Mouse (Mus musculus): ENCODE results near the gene Plekhh1.

DNA sequence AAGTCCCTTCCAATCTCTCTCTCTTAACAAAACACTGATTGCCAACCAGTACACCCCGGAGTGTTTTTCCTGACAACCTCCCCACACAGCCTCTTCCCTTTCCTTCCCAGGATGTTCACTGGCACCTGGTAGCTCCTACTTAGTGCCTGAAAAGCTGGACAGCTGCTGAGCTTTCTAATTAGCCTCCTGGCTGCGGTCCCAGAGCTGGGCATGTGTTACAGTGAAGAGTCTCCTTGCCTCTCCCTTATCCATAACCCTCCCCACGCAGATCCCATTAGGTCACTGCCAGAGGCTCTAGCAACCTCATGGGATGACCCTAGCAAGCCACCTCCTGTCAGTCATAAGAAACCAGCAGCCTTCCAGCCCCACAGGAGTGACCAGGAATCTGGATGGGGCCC lies 44.9 kb upstream of the Plekhh1 start:
- TF ChIP-seq CTCF (IDR thresholded peaks at IDR 0.05; ENCODE audit: borderline replicate concordance, insufficient read depth, low read length), result no peak
- no peak for TF ChIP-seq POLR2A (IDR thresholded peaks at IDR 0.05; ENCODE audit: low read depth, low read length)

Measured in embryonic fibroblast, embryonic 13.5 days (primary cell).